Mouse (Mus musculus) neural tube, embryonic 14.5 days (tissue): Measurements from ENCODE around the gene Zfp512b. TPM values are rescaled to one million over a fixed set of nuclear protein-coding genes. Genes with fewer than 3 reads are reported as not detected.

Source experiments
- ATAC-seq: fragments of 200-750 bp; cut with Nextera tagmentation; 2 replicates; pipeline ENCODE4 v1.8.0; 2017; ENCODE audit warnings: low read depth, mild to moderate bottlenecking, moderate TSS enrichment, moderate library complexity
- H3K27ac ChIP-seq: fragments of 300-500 bp; sonication (generic); 2 replicates; pipeline ENCODE4 v1.5.1; 2014; ENCODE audit warnings: low read depth, mild to moderate bottlenecking, control low read depth, low read length, moderate library complexity, mixed read lengths
- H3K27me3 ChIP-seq: fragments of 300-500 bp; sonication (generic); 2 replicates; pipeline ENCODE4 v1.6.1; 2014; ENCODE audit warnings: low read length; ENCODE audit not compliant: control insufficient read depth, insufficient read depth
- H3K36me3 ChIP-seq: fragments of 300-500 bp; sonication (generic); 2 replicates; pipeline ENCODE4 v1.6.1; 2014; ENCODE audit warnings: low read length, mixed read lengths; ENCODE audit not compliant: control insufficient read depth, insufficient read depth
- H3K4me1 ChIP-seq: fragments of 300-500 bp; sonication (generic); 2 replicates; pipeline ENCODE4 v1.6.1; 2014; ENCODE audit warnings: low read length; ENCODE audit not compliant: control insufficient read depth, insufficient read depth
- H3K4me2 ChIP-seq: fragments of 300-500 bp; sonication (generic); 2 replicates; pipeline ENCODE4 v1.6.1; 2014; ENCODE audit warnings: mild to moderate bottlenecking, low read depth, low read length, control low read depth
- H3K4me3 ChIP-seq: fragments of 300-500 bp; sonication (generic); 2 replicates; pipeline ENCODE4 v1.5.1; 2014; ENCODE audit warnings: low read depth, low read length, control low read depth, mixed read lengths
- H3K9ac ChIP-seq: fragments of 300-500 bp; sonication (generic); replicated peaks from 2 replicates; pipeline ENCODE4 v1.6.1; 2014; ENCODE audit warnings: low read depth, mild to moderate bottlenecking, control low read depth, low read length, mixed read lengths
- H3K9me3 ChIP-seq: fragments of 300-500 bp; sonication (generic); 2 replicates; pipeline ENCODE4 v1.6.1; 2016; ENCODE audit warnings: low read length; ENCODE audit not compliant: control insufficient read depth
- WGBS: fragments of 180-500 bp; shearing (Covaris S2); extraction: QIAGEN DNeasy Blood & Tissue Kit; methylation state at CpG from one replicate; pipeline ENCODE4 v1.1.7; 2014; 5-methylcytosine and 5-hydroxymethylcytosine counted together
- polyA plus RNA-seq: library from polyadenylated mRNA; unstranded; fragments of >200 nt; fragmentation: Nextera tagmentation; extraction: Ambion mirVana; gene quantifications from 2 replicates; pipeline ENCODE4 v1.2.1, GENCODE M21; 2014

Gene Zfp512b
- polyA plus RNA-seq, 1 experiment from 2014 or later = 87.5 TPM

- Histone ChIP-seq H3K9me3 (no peaks in the 10 kb centered on the region), H3K27me3 (no peaks in the 10 kb centered on the region), H3K4me2 (peak overlapping the region; percentile 85), H3K36me3 (peaks cover 27% of the 10 kb centered on the region), H3K4me3 (peak overlapping the region; percentile 98), H3K4me1 (peaks cover 23% of the 10 kb centered on the region), H3K27ac (peak overlapping the region; percentile 86), H3K9ac (peak overlapping the region; percentile 94)
- 5% methylated on average over 6 of the region's 6 CpGs for WGBS
- peak; percentile 7; the same call in 1 of the 2 replicates for ATAC-seq
Observed at GRCm38 (mm10) chr2:181593042-181593421, 429 bp upstream of the Zfp512b start.

DNA sequence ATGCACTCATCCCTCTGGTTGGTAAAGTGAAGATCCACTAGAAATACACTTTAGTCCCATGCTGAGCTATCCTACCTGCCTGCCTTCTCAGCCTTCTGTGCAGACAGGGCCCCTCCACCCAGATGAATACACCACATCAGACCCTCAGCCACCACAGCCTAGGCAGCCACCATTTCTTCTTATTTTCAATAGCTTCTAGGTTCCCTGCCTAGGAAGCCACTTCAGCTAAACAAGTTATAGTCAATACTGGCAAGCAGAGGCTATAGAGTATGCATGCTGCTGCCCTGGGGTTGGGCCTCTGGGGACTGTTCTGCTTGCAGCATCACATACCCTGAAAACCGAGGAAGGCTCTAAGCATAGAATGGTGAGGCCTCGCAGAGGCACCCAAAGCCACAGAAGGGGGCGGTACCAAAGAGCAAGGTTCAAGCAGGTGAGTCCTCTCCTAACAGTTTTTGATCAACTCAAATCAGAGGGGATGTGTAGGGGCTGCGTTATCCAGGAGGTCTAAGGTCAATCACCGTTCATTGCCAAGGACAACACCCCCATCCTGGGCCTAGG is 996 bp downstream of the Zfp512b start, which contains the start of gene Prpf6:
TSS of gene Prpf6 (plus strand) at position 341 of the 558 bp plus-strand sequence.
- Histone ChIP-seq H3K4me2 (peak within 1 kb of the TSS; percentile 85), H3K9me3 (no peaks in the 10 kb centered on the region), H3K9ac (peak within 1 kb of the TSS; percentile 94), H3K4me3 (peak within 1 kb of the TSS; percentile 98), H3K27me3 (no peaks in the 10 kb centered on the region), H3K4me1 (peaks cover 17% of the 10 kb centered on the region), H3K27ac (peak within 1 kb of the TSS; percentile 86), H3K36me3 (peaks cover 40% of the 10 kb centered on the region)
- ATAC-seq = no peak; the same call in 1 of the 2 replicates
- 28% methylated on average over 5 of the region's 5 CpGs for WGBS

DNA sequence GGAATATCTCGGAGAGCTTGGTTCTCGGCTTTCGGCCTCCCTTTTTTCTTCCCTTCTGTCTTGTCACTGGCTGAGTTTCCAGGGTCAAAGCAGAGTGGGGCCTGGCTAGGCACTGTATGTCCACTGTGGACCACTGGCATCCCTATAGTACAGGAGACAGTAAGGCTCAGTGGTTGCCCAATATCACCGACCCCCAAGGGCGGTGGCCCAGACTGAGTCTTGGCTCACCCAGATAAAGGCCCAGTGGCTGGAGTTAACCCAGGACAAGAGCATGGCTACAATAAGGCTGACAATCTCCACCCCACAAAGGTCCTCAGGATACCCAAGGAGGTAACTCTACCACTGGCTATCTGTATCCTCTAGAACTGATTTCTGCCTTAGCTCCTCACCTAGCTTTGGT is 2.1 kb downstream of the Zfp512b start:
- Histone ChIP-seq H3K4me2 (no peak overlapping the region), H3K4me3 (no peak overlapping the region), H3K4me1 (peaks cover 17% of the 10 kb centered on the region), H3K9ac (no peak overlapping the region), H3K27me3 (no peaks in the 10 kb centered on the region), H3K36me3 (peaks cover 47% of the 10 kb centered on the region), H3K27ac (no peak overlapping the region), H3K9me3 (no peaks in the 10 kb centered on the region)
- no peak for ATAC-seq
- 100% methylated on average over 5 of the region's 5 CpGs for WGBS

DNA sequence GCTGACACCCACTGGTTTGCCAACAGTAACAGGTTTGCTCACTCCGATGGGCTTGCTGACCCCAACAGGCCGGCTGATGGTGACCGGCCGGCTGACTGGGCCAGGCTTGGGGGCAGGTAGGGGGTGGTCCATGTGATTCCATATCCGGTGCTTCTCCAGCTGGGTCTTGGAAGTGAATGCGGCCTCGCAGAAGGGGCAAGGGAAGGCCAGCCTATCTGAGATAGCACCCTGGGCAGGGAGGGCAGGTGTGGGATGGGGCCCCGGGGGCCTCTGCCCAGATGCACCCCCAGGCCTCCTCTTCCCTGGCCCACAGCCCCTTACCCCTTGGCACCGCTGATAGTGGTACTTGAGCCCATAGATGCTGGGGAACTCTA is 2.9 kb downstream of the Zfp512b start:
- Histone ChIP-seq H3K9me3 (no peaks in the 10 kb centered on the region), H3K4me1 (peaks cover 17% of the 10 kb centered on the region), H3K27ac (no peak overlapping the region), H3K4me2 (no peak overlapping the region), H3K36me3 (peaks cover 51% of the 10 kb centered on the region), H3K4me3 (no peak overlapping the region), H3K27me3 (no peaks in the 10 kb centered on the region), H3K9ac (no peak overlapping the region)
- no peak for ATAC-seq
- 95% methylated on average over 9 of the region's 9 CpGs for WGBS

DNA sequence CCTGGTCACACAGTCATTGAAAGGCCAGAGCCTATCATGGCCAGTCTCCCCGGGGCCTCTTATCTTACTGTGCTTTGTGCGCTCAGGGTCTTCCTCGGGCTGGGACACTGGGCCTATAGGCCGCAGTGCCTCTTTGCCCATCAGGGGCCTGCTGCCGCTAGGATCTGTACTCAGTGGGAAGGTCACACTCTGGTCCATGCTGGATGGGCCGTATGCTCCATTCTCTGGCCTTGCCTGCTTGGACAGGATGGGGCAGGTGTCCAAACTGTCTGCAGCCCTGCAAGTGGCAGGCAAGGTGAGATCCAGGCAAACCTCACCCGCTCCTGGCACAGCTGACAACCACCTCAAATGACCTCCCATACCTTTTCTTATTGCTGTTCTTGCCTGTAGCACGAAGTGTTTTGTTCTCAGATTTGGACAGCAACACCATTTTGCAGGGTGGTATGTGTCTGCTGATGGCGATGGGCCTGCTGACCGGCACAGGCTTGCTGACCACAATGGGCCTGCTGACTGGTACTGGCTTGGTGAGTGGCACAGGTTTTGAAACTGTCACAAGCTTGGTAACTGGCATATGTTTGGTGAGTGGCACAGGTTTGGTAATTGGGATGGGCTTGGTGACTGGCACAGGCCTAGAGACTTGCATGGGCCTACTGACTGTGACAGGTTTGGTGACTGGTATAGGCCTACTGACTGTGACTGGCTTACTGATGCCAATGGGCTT is 3.4 kb downstream of the Zfp512b start:
- 94% methylated on average over 10 of the region's 10 CpGs for WGBS
- H3K4me3 ChIP-seq = no peak overlapping the region
- H3K9ac ChIP-seq = no peak overlapping the region
- H3K36me3 ChIP-seq = peaks cover 55% of the 10 kb centered on the region
- H3K27ac ChIP-seq = no peak overlapping the region
- peaks cover 17% of the 10 kb centered on the region for H3K4me1 ChIP-seq
- H3K27me3 ChIP-seq = no peaks in the 10 kb centered on the region
- ATAC-seq = no peak
- no peaks in the 10 kb centered on the region for H3K9me3 ChIP-seq
- H3K4me2 ChIP-seq = no peak overlapping the region

GRCm38 (mm10) chr2:181588229-181588780 is 4.3 kb downstream of the Zfp512b start:
- peaks cover 16% of the 10 kb centered on the region for H3K4me1 ChIP-seq
- no peak overlapping the region for H3K27ac ChIP-seq
- ATAC-seq = no peak
- H3K9me3 ChIP-seq = no peaks in the 10 kb centered on the region
- H3K9ac ChIP-seq = no peak overlapping the region
- peaks cover 64% of the 10 kb centered on the region for H3K36me3 ChIP-seq
- no peaks in the 10 kb centered on the region for H3K27me3 ChIP-seq
- H3K4me3 ChIP-seq = no peak overlapping the region
- WGBS = 92% methylated on average over 11 of the region's 11 CpGs
- H3K4me2 ChIP-seq = no peak overlapping the region

- 84% methylated on average over 6 of the region's 6 CpGs for WGBS
- Histone ChIP-seq H3K4me1 (peaks cover 13% of the 10 kb centered on the region), H3K9ac (no peak overlapping the region), H3K4me2 (no peak overlapping the region), H3K9me3 (no peaks in the 10 kb centered on the region), H3K4me3 (no peak overlapping the region), H3K27me3 (no peaks in the 10 kb centered on the region), H3K36me3 (peaks cover 65% of the 10 kb centered on the region), H3K27ac (no peak overlapping the region)
- no peak for ATAC-seq
Observed at GRCm38 (mm10) chr2:181587796-181588195, 4.8 kb downstream of the Zfp512b start.

- H3K4me1 ChIP-seq = peaks cover 11% of the 10 kb centered on the region
- no peaks in the 10 kb centered on the region for H3K9me3 ChIP-seq
- H3K36me3 ChIP-seq = peaks cover 65% of the 10 kb centered on the region
- 97% methylated on average over 3 of the region's 3 CpGs for WGBS
- no peaks in the 10 kb centered on the region for H3K27me3 ChIP-seq
- no peak overlapping the region for H3K9ac ChIP-seq
- ATAC-seq = no peak
- no peak overlapping the region for H3K4me2 ChIP-seq
- no peak overlapping the region for H3K4me3 ChIP-seq
- H3K27ac ChIP-seq = no peak overlapping the region
Observed at GRCm38 (mm10) chr2:181586124-181586523, 6.5 kb downstream of the Zfp512b start.

DNA sequence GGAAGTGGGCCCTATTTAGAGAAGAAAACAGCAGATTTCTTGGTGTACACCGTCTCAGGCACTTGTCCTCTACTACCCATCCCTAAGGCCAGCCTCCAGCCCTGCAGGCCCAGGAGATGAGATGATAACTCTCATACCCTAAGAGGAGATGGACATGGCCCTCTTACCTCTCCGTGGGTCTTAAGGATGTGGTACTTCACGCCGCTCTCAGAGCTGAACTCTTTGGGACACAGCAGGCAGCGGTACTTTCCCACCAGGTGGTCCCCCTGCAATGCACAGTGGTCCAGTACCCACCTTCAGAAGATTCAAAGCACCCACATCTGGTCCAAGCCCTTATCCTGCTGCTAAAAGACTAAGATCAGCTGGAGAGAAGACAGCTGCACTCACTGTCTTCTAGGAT is 7.1 kb downstream of the Zfp512b start:
- no peak for ATAC-seq
- Histone ChIP-seq H3K27ac (no peak overlapping the region), H3K4me1 (peaks cover 10% of the 10 kb centered on the region), H3K36me3 (peaks cover 62% of the 10 kb centered on the region), H3K27me3 (no peaks in the 10 kb centered on the region), H3K9ac (no peak overlapping the region), H3K4me3 (no peak overlapping the region), H3K4me2 (no peak overlapping the region), H3K9me3 (no peaks in the 10 kb centered on the region)
- 88% methylated on average over 5 of the region's 5 CpGs for WGBS
